Mouse (Mus musculus) forebrain, embryonic 14.5 days (tissue): Measurements from ENCODE around the gene Tspyl4. TPM values are rescaled to one million over a fixed set of nuclear protein-coding genes. Genes with fewer than 3 reads are reported as not detected.

ENCODE experiments used
- ATAC-seq: fragments of 200-750 bp; cut with Nextera tagmentation; 2 replicates; pipeline ENCODE4 v1.8.0; 2017; ENCODE audit warnings: mild to moderate bottlenecking, moderate library complexity
- DNase-seq: peaks from one replicate; pipeline ENCODE4 v3.0.0-alpha.2; 2015; ENCODE audit warnings: low spot score
- H3K27ac ChIP-seq: fragments of 300-500 bp; sonication (generic); 2 replicates; pipeline ENCODE4 v1.5.1; 2014; ENCODE audit warnings: low read depth, mild to moderate bottlenecking, control low read depth, low read length, moderate library complexity
- H3K27me3 ChIP-seq: fragments of 300-500 bp; sonication (generic); replicated peaks from 2 replicates; pipeline ENCODE4 v1.6.1; 2014; ENCODE audit warnings: low read length, control low read depth, mixed read lengths; ENCODE audit not compliant: control insufficient read depth, insufficient read depth
- H3K36me3 ChIP-seq: fragments of 300-500 bp; sonication (generic); 2 replicates; pipeline ENCODE4 v1.6.1; 2014; ENCODE audit warnings: low read length, control low read depth; ENCODE audit not compliant: control insufficient read depth, insufficient read depth
- H3K4me1 ChIP-seq: fragments of 300-500 bp; sonication (generic); 2 replicates; pipeline ENCODE4 v1.6.1; 2014; ENCODE audit warnings: antibody characterized with exemption, low read length, control low read depth; ENCODE audit not compliant: control insufficient read depth, insufficient read depth
- H3K4me2 ChIP-seq: fragments of 300-500 bp; sonication (generic); 2 replicates; pipeline ENCODE4 v1.6.1; 2014; ENCODE audit warnings: mild to moderate bottlenecking, control low read depth, low read length
- H3K4me3 ChIP-seq: fragments of 300-500 bp; sonication (generic); 2 replicates; pipeline ENCODE4 v1.5.1; 2014; ENCODE audit warnings: low read depth, low read length, control low read depth
- H3K9ac ChIP-seq: fragments of 300-500 bp; sonication (generic); 2 replicates; pipeline ENCODE4 v1.6.1; 2014; ENCODE audit warnings: mild to moderate bottlenecking, low read length, control low read depth, moderate library complexity
- H3K9me3 ChIP-seq: fragments of 300-500 bp; sonication (generic); replicated peaks from 2 replicates; pipeline ENCODE4 v1.6.1; 2016; ENCODE audit warnings: low read length, control low read depth, mixed read lengths; ENCODE audit not compliant: control insufficient read depth
- WGBS: fragments of 180-500 bp; shearing (Covaris S2); extraction: QIAGEN DNeasy Blood & Tissue Kit; methylation state at CpG from one replicate; pipeline ENCODE4 v1.1.7; 2014; 5-methylcytosine and 5-hydroxymethylcytosine counted together
- polyA plus RNA-seq: library from polyadenylated mRNA; unstranded; fragments of >200 nt; fragmentation: Nextera tagmentation; extraction: Ambion mirVana; gene quantifications from 2 replicates; pipeline ENCODE4 v1.2.1, GENCODE M21; 2014

The Tspyl4 gene
- polyA plus RNA-seq, 1 experiment from 2014 or later = 88.2 TPM

DNA sequence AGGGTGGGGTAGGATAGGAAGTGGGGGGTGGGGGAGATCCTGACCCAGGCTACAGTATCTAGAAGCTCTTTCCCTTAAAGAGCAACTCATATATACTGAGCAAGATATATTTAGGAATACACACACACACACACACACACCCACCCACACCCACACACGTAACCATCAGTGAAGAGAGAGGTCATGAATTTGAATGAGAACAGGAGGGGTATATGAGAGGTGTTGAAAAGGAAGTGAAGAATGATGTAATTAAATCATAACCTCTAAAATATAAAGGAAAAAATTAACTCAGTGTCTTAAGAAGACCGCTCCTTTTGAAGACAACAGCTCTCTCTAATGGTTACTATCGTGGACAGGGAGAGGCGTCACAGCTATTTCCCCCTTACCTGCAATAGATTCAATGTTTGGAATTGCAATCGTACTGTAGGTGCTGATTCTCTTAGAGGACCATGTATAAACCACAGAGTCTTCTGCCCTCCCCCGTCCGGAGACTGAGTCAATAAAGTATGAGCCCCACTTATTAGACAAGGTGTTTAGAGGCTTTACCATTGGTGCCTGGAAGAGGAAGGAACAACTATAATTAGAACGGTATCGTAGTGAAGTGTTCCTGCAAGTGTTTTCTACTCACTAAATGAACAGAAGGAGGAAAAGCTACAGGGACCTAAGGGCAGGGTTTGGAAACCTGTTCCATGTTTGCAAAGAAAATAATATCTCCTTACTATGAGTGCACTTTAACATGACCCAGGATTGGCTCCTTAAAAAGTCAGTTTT is 12.9 kb downstream of the Tspyl4 start:
- 95% methylated on average over 9 of the region's 9 CpGs for WGBS
- H3K27ac ChIP-seq = no peak overlapping the region
- no peak overlapping the region for H3K4me3 ChIP-seq
- ATAC-seq = no peak
- no peaks in the 10 kb centered on the region for H3K27me3 ChIP-seq
- H3K4me1 ChIP-seq = no peaks in the 10 kb centered on the region
- no peak overlapping the region for H3K4me2 ChIP-seq
- no peaks in the 10 kb centered on the region for H3K36me3 ChIP-seq
- no peaks in the 10 kb centered on the region for H3K9me3 ChIP-seq
- no peak for DNase-seq
- H3K9ac ChIP-seq = no peak overlapping the region

DNA sequence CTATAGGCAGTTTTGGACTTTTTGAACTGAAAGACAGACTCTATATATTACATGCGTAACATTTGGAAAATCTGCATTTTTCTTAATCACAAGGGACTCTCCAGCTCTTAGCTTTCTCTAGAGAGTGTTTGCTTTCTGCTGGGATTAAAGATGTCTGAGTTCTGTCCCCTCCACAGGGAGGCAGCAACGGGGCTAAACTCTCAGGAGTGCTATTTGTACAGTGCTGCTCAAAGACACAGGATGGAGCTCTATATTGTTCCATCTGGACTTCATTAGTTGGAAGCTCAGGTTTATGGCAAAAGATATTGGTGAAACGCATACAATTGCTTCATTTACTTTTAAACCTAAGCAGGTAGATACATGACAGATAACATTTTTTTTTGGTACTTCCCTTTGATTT is 15.3 kb downstream of the Tspyl4 start:
- Histone ChIP-seq H3K27me3 (no peaks in the 10 kb centered on the region), H3K9me3 (no peaks in the 10 kb centered on the region), H3K4me2 (no peak overlapping the region), H3K27ac (no peak overlapping the region), H3K9ac (no peak overlapping the region), H3K36me3 (no peaks in the 10 kb centered on the region), H3K4me3 (no peak overlapping the region), H3K4me1 (no peaks in the 10 kb centered on the region)
- WGBS = 77% methylated on average over 3 of the region's 3 CpGs
- DNase-seq = no peak
- ATAC-seq = no peak

DNA sequence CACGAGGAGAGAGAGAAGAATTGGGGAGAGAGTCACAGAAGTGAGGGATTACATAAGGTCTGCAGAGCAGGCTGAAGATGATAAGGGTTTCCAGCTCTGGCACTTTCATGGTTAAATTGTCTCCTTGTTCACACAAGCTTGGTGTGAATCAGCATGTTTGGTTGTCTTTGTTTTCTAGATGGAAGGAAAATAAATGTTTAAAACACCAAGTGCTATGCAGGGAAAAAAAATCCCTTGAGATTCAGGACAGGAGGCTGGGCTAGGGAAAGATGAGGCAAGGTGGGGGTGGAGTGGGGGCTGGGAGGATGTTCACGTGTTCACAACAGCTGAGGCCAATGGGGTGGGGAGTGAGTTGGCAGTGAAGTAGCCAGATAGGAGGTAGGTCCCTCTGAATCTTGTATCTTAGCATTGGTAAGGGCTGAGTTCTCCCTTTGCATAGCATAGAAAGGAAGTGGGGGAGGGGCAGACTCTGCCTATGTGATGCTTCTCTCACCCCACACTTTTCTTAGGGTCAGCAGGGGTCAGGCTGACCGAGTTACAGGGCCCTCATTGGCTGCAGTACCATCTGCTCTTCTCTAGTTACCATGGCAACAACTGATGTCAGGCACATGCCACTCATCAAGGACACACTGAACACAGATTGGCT is 19.5 kb downstream of the Tspyl4 start:
- Histone ChIP-seq H3K9ac (peak overlapping the region; percentile 43; the same call in 1 of the 2 replicates), H3K4me3 (peak overlapping the region; percentile 14; the same call in 1 of the 2 replicates), H3K4me1 (no peaks in the 10 kb centered on the region), H3K27me3 (no peaks in the 10 kb centered on the region), H3K36me3 (no peaks in the 10 kb centered on the region), H3K9me3 (no peaks in the 10 kb centered on the region), H3K4me2 (peak overlapping the region; percentile 35), H3K27ac (peak overlapping the region; percentile 83)
- 0% methylated on average over 3 of the region's 3 CpGs for WGBS
- DNase-seq (peak; percentile 86), ATAC-seq (peak; percentile 93)

DNA sequence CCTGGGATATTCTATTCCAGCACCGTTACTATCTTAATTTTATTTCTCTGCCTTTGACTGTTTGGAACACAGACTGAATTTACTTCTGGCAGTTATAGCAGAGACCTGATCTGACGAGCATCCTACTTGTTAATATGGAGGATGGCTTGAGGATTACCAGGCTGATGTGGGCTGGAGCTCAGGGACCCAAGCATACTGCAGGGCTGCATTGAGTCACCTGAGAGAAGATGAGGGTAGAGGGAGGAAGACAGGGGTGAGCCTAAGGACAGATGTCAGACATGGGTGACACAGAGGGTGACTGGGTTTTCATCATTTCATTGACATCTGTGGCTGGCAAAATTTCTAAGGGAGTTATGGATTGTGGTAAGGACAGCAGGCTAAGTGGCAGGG is 20.0 kb downstream of the Tspyl4 start:
- no peaks in the 10 kb centered on the region for H3K4me1 ChIP-seq
- no peaks in the 10 kb centered on the region for H3K27me3 ChIP-seq
- H3K27ac ChIP-seq = peak overlapping the region; percentile 83
- no peaks in the 10 kb centered on the region for H3K36me3 ChIP-seq
- ATAC-seq (peak; percentile 45), DNase-seq (no peak)
- no peaks in the 10 kb centered on the region for H3K9me3 ChIP-seq
- WGBS = 26% methylated on average over 2 of the region's 2 CpGs
- peak overlapping the region; percentile 35 for H3K4me2 ChIP-seq
- no peak overlapping the region for H3K9ac ChIP-seq
- H3K4me3 ChIP-seq = peak overlapping the region; percentile 14; the same call in 1 of the 2 replicates

- Histone ChIP-seq H3K4me2 (no peak overlapping the region), H3K9me3 (no peaks in the 10 kb centered on the region), H3K9ac (no peak overlapping the region), H3K27me3 (no peaks in the 10 kb centered on the region), H3K27ac (no peak overlapping the region), H3K4me1 (no peaks in the 10 kb centered on the region), H3K36me3 (no peaks in the 10 kb centered on the region), H3K4me3 (no peak overlapping the region)
- DNase-seq = no peak
- no peak for ATAC-seq
- WGBS = 91% methylated on average over 2 of the region's 2 CpGs
Observed at GRCm38 (mm10) chr10:34320809-34321208, 23.6 kb downstream of the Tspyl4 start.

DNA sequence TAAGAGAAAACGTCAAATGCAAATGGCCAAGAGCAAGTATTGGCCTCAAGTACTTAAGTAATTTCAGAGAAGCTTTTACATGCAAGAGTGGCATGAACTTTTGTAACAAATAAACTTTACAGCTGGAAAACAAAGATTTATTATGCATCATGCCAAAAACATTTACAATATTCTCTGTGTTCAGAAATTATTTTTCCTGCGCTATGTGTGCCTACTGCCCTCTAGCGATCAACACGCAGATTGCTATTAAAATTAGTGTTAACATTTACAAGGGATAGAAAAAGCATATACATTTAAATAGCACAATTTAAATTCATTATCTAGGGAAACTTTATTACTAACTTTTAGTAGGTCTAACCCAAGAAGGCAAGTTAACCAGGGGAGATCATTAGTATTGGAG is 29.5 kb downstream of the Tspyl4 start:
- Histone ChIP-seq H3K27me3 (no peaks in the 10 kb centered on the region), H3K27ac (no peak overlapping the region), H3K4me3 (no peak overlapping the region), H3K36me3 (no peaks in the 10 kb centered on the region), H3K9me3 (no peaks in the 10 kb centered on the region), H3K4me1 (no peaks in the 10 kb centered on the region), H3K4me2 (no peak overlapping the region), H3K9ac (no peak overlapping the region)
- DNase-seq (peak; percentile 71), ATAC-seq (no peak)
- WGBS = 23% methylated on average over 4 of the region's 4 CpGs

DNA sequence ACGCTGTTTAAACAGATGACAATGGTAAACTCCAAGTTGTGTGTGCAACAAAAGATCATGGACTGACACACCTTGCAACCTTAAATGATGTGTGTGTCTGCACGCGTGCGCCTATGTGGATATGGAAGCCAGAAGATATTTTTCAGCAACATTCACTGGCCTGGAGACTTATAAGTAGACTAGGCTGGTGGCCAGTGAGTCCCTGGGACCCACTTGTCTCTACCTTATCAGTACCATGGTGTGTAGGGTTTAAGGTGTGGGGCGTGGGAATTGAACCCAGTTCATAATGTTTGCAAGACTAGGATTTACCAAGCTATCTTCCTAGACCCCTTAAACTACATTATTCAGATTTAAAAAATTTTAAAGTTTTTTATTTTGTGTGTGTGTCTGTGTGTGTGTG is 29.9 kb downstream of the Tspyl4 start:
- WGBS = 75% methylated on average over 5 of the region's 5 CpGs
- no peaks in the 10 kb centered on the region for H3K4me1 ChIP-seq
- no peaks in the 10 kb centered on the region for H3K36me3 ChIP-seq
- H3K4me2 ChIP-seq = no peak overlapping the region
- ATAC-seq (peak; percentile 25; the same call in 1 of the 2 replicates), DNase-seq (no peak)
- no peaks in the 10 kb centered on the region for H3K9me3 ChIP-seq
- H3K9ac ChIP-seq = no peak overlapping the region
- H3K27me3 ChIP-seq = no peaks in the 10 kb centered on the region
- no peak overlapping the region for H3K4me3 ChIP-seq
- H3K27ac ChIP-seq = no peak overlapping the region

- ATAC-seq = peak; percentile 87
- H3K4me3 ChIP-seq = no peak overlapping the region
- H3K36me3 ChIP-seq = no peaks in the 10 kb centered on the region
- H3K9ac ChIP-seq = no peak overlapping the region
- no peaks in the 10 kb centered on the region for H3K4me1 ChIP-seq
- no peaks in the 10 kb centered on the region for H3K27me3 ChIP-seq
- peak; percentile 76 for DNase-seq
- H3K9me3 ChIP-seq = no peaks in the 10 kb centered on the region
- H3K4me2 ChIP-seq = no peak overlapping the region
- no peak overlapping the region for H3K27ac ChIP-seq
- 0% methylated on average over 2 of the region's 2 CpGs for WGBS
Observed at GRCm38 (mm10) chr10:34328310-34328709, 31.1 kb downstream of the Tspyl4 start.

DNA sequence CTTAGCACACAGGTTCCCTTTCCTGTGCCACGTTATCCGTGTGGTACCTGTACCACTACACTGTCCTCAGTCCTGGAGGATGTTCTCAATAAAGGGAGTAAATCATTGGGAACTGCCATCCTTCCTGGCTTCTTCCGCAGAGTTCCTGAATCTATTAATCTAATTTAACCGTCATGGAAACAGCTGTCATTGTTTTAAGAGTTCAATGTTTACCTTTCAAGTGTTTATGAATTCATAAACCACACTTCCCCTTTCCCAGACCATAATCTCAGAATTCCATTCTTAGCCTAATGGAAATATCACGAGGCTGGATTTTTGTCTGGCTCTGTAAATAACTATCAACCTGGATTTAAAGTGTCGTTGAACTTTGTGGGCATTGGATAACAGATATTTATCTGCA is 43.8 kb downstream of the Tspyl4 start:
- ATAC-seq = no peak
- H3K27me3 ChIP-seq = no peaks in the 10 kb centered on the region
- no peak overlapping the region for H3K9ac ChIP-seq
- H3K4me1 ChIP-seq = no peaks in the 10 kb centered on the region
- no peak overlapping the region for H3K27ac ChIP-seq
- 87% methylated on average over 6 of the region's 6 CpGs for WGBS
- no peak for DNase-seq
- no peaks in the 10 kb centered on the region for H3K9me3 ChIP-seq
- no peak overlapping the region for H3K4me2 ChIP-seq
- no peaks in the 10 kb centered on the region for H3K36me3 ChIP-seq
- H3K4me3 ChIP-seq = no peak overlapping the region
